Comparison of ENCODE assay signal across 19 mouse cellular contexts in genomic region chr6:56027966-56028365, GRCm38 (mm10). TPM values are rescaled to one million over a fixed set of nuclear protein-coding genes. Genes with fewer than 3 reads are reported as not detected.
DNase-seq lines count a peak whose midpoint lies in the region; ATAC-seq and TF ChIP-seq lines count a peak whose summit lies in the region.
"Had no signal": no experiment of that assay in that cellular context is flagged by ENCODE, and none has a peak within 500 bp of the region (broad histone marks: within the 10 kb centered on the region; RNA-seq: fewer than 3 reads in every experiment).

No protein-coding gene starts in this region.

- no peak overlapping the region for H3K9ac ChIP-seq in forebrain, embryonic 14.5 days (ENCODE audit: low read length)
- H3K9ac ChIP-seq: embryonic facial prominence, embryonic 12.5 days had no signal

- peaks cover 4% of the 10 kb centered on the region; the same call in 1 of the 2 replicates for H3K4me1 ChIP-seq in forebrain, embryonic 14.5 days (ENCODE audit: control insufficient read depth, insufficient read depth, low read length)
- peaks cover 11% of the 10 kb centered on the region for H3K4me1 ChIP-seq in forebrain, embryonic 10.5 days
- H3K4me1 ChIP-seq: embryonic facial prominence, embryonic 12.5 days; megakaryocyte, embryonic 14.5 days had no signal

- H3K36me3 ChIP-seq in forebrain, embryonic 14.5 days (ENCODE audit: control insufficient read depth, insufficient read depth, low read length): no peaks in the 10 kb centered on the region
- no peaks in the 10 kb centered on the region for H3K36me3 ChIP-seq in forebrain, embryonic 10.5 days (replicated peaks)
- H3K36me3 ChIP-seq: embryonic facial prominence, embryonic 12.5 days had no signal

- H3K27me3 ChIP-seq in forebrain, embryonic 14.5 days (replicated peaks; ENCODE audit: control insufficient read depth, insufficient read depth, low read length): no peaks in the 10 kb centered on the region
- no peaks in the 10 kb centered on the region for H3K27me3 ChIP-seq in forebrain, embryonic 10.5 days (ENCODE audit: poor library complexity, severe bottlenecking)
- H3K27me3 ChIP-seq: embryonic facial prominence, embryonic 12.5 days; megakaryocyte, embryonic 14.5 days had no signal

- no peak for ATAC-seq in forebrain, embryonic 14.5 days
- ATAC-seq: inflammation-experienced regulatory T-cells, adult 6 months had no signal

- WGBS in forebrain, embryonic 14.5 days: 75% methylated on average over 5 of the region's 5 CpGs
- 91% methylated on average over 5 of the region's 5 CpGs for WGBS in forebrain, embryonic 10.5 days

- no peak overlapping the region for H3K4me2 ChIP-seq in forebrain, embryonic 14.5 days (ENCODE audit: low read length)
- H3K4me2 ChIP-seq: embryonic facial prominence, embryonic 12.5 days had no signal

- H3K9me3 ChIP-seq in forebrain, embryonic 14.5 days (replicated peaks; ENCODE audit: control insufficient read depth, low read length): no peaks in the 10 kb centered on the region
- H3K9me3 ChIP-seq in forebrain, embryonic 10.5 days: no peaks in the 10 kb centered on the region
- H3K9me3 ChIP-seq: embryonic facial prominence, embryonic 12.5 days; megakaryocyte, embryonic 14.5 days had no signal

- no peak overlapping the region for H3K27ac ChIP-seq in forebrain, embryonic 14.5 days (ENCODE audit: low read depth, low read length)
- H3K27ac ChIP-seq in forebrain, embryonic 10.5 days: no peak overlapping the region
- H3K27ac ChIP-seq: embryonic facial prominence, embryonic 12.5 days; layer of hippocampus, adult 2 months had no signal

- peak; percentile 68 for DNase-seq in forebrain, embryonic 14.5 days (ENCODE audit: low spot score)
- DNase-seq in forebrain, embryonic 10.5 days (ENCODE audit: extremely low spot score, low spot score): no peak
- DNase-seq in left cerebral cortex, postnatal 4 days: peak; percentile 14
- no peak for DNase-seq in left cerebral cortex, adult 18-20 months (ENCODE audit: low spot score in 2 of 2)
- DNase-seq in NIH3T3 (ENCODE audit: low read depth): peak; percentile 21
- DNase-seq in brain, embryonic 14.5 days (ENCODE audit: low read depth): peak; percentile 80
- DNase-seq in ovary, postnatal 10 days (ENCODE audit: low spot score): no peak
- DNase-seq: adrenal gland, adult 2 months; gastrocnemius, postnatal 14 days; heart, postnatal 36 days; liver; lung, adult 18-20 months; thymus, postnatal 4 days had no signal

- intact Hi-C loops in left cerebral cortex, postnatal 4 days (cut with DNase I): no loop called here

- no peak for TF ChIP-seq POLR2A in brain, embryonic 14.5 days (IDR thresholded peaks at IDR 0.05; ENCODE audit: borderline replicate concordance, extremely low read depth, insufficient read depth, insufficient read length, poor library complexity, severe bottlenecking)

- H3K4me3 ChIP-seq in forebrain, embryonic 14.5 days (ENCODE audit: low read depth, low read length): no peak overlapping the region
- no peak overlapping the region for H3K4me3 ChIP-seq in forebrain, embryonic 10.5 days
- H3K4me3 ChIP-seq: embryonic facial prominence, embryonic 12.5 days; layer of hippocampus, adult 2 months; megakaryocyte, embryonic 14.5 days had no signal

- no peak for TF ChIP-seq CTCF in brain, embryonic 14.5 days (IDR thresholded peaks at IDR 0.05; ENCODE audit: borderline replicate concordance, extremely low read depth, insufficient read depth, insufficient read length)

RNA-seq across cellular contexts. Expression of gene Ppp1r17, which starts 10.7 kb away (rescaled TPM):
- 3.1 and 3.5 TPM in 2 replicates for polyA plus RNA-seq in forebrain, embryonic 14.5 days (2014; fragmentation: Nextera tagmentation; extraction: Ambion mirVana)
- 1.5 and 1.7 TPM in 2 replicates for polyA plus RNA-seq in forebrain, embryonic 10.5 days (2016; fragmentation: Nextera tagmentation; extraction: Ambion mirVana)
- total RNA-seq in left cerebral cortex, postnatal 4 days (2021): under 1 TPM; 0.22 to 0.40 TPM
- under 1 TPM; 0.19 to 0.28 TPM for total RNA-seq in left cerebral cortex, adult 18-20 months (2021)
- polyA plus RNA-seq in brain, embryonic 14.5 days (2012; rRNA removed): 2.7 and 3.1 TPM in 2 replicates
- total RNA-seq: common myeloid progenitor, adult 5-6 weeks; ES-E14; gastrocnemius, postnatal 14 days; heart, postnatal 36 days; layer of hippocampus, adult 2 months had no signal
- polyA plus RNA-seq: inflammation-experienced regulatory T-cells, adult 6 months had no signal

Comparison
In these comparisons a context has a peak if more than half of its experiments do, and no peak if none do; other contexts are left out.
1. DNase-seq: peak in forebrain, embryonic 14.5 days (single experiment), left cerebral cortex, postnatal 4 days (single experiment), NIH3T3 (single experiment) and brain, embryonic 14.5 days (single experiment); none in forebrain, embryonic 10.5 days (single experiment), left cerebral cortex, adult 18-20 months (0 of 2) and ovary, postnatal 10 days (single experiment).